Mouse (Mus musculus): ENCODE data around the gene Mrpl23.

DNA sequence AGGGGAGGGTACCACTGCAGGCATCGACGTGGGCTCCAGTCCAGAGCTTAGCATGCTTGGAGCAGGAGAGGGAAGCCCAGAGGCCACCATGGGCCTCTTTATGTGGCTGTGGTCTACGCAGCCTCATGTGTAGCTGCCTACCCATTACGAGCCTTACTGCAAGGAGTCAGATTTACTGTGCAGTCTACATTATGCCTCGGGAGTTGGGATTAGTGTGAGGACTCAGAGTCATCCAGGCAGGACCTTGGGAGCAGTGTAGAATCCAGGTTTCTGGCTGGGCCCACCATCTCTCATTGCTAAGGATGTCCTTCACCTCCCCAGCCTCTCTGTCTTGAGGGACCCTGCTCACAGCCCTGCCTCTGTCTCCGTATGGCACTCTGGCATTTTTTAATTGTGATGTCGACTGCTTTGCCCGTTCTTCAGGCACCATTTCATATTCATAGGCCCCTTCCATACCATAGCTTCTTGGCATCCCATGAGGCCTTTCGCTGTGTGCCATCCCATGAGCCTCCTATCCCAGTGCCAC, 42.4 kb downstream of the Mrpl23 start:
- TF ChIP-seq POLR2A (IDR thresholded peaks at IDR 0.05; ENCODE audit: low read depth, low read length) (no peak), CTCF (conservative IDR thresholded peaks at IDR 0.05; ENCODE audit: insufficient read depth, insufficient read length, low read depth, low read length) (no peak)

Data from kidney, adult 2 months (tissue).